Mouse (Mus musculus): ENCODE measurements around the gene Decr2. TPM values are rescaled to one million over a fixed set of nuclear protein-coding genes. Genes with fewer than 3 reads are reported as not detected.

Decr2 gene
- 9.8 and 12.0 TPM in 2 replicates for polyA plus RNA-seq (2012; rRNA removed)

DNA sequence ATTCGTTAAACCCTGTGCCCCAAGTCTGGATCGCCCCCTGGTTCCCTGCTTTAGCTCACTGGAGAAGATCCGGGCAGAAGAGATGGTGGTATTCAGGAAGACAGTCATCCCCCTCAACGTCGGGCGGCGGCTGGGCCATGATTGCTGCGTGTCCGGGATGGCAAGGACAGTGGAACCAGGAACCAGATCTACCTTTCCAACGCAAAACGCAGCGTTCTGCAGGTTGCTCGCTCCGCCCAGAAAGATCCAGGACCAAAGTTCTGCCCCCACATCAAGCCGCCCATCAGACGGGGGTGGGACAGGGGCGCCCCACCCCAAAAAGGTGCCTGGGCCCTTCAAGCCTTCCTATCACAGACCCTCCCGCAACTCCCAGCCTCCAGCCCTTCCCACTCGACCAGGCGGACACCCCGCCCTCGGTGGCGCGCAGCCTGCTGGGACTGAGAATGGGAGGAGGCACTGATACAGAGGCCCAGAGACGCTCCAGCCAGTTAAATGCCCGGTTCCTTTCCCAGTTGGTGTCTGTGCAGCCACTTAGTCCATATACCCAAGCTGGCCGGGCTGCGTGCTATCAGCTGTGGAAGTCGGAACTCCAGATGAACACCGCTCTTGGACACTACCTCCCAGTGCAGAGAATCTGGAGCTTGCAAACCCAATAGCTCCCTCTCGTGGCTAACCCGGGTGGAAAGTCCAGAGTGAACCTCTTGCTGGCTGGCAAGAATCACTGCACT, at the start of gene Decr2:
Gene Decr2 (minus strand): TSS at position 433 of the 728 bp plus-strand sequence.
- Histone ChIP-seq H3K4me3 (ENCODE audit: control insufficient read depth, low read depth, low read length) (peak within 1 kb of the TSS; percentile 73), H3K4me1 (ENCODE audit: control insufficient read depth, insufficient read depth, low read length) (peaks cover 4% of the 10 kb centered on the region), H3K36me3 (ENCODE audit: control insufficient read depth, insufficient read depth, low read length) (no peaks in the 10 kb centered on the region), H3K27me3 (ENCODE audit: control insufficient read depth, insufficient read depth, low read length) (no peaks in the 10 kb centered on the region), H3K27ac (ENCODE audit: control insufficient read depth, insufficient read depth, low read depth, low read length) (peak within 1 kb of the TSS; percentile 51)
- TF ChIP-seq POLR2A (IDR thresholded peaks at IDR 0.05; ENCODE audit: control insufficient read depth, low read depth, low read length) (peak; percentile 41; the same call in 1 of the 2 replicates), CTCF (IDR thresholded peaks at IDR 0.05; ENCODE audit: control insufficient read depth, insufficient read depth, insufficient replicate concordance, low read depth, low read length) (peak; percentile 57; the same call in 1 of the 2 replicates)

DNA sequence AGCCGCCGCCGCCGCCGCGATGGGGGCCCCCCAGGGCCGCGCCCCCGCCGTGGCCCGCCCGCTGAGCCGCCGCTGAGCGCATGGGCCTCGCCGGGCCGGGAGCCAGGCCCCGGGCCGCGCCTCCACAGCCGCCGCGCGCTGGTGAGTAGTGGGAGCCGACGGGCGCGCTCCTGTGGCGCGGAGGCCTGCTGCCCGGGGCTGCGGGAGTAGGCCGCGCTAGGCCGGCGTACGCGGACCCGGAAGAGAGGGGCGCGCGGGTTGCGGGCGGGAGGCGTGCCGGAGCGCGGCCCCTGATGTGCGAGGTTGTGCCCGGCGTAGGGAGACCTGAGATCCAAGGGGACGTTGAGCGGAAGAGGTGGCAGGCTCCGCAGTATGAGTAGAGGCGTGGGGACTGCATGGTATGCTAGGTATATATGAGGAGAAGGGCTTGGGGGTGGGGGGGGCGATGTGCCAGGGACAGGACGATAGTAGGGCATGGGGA, 48.8 kb upstream of the Decr2 start:
- no peaks in the 10 kb centered on the region; the same call in 1 of the 2 replicates for H3K36me3 ChIP-seq (ENCODE audit: control insufficient read depth, insufficient read depth, low read length)
- no peaks in the 10 kb centered on the region for H3K27me3 ChIP-seq (ENCODE audit: control insufficient read depth, insufficient read depth, low read length)
- TF ChIP-seq POLR2A (IDR thresholded peaks at IDR 0.05; ENCODE audit: control insufficient read depth, low read depth, low read length) = no peak
- no peak for TF ChIP-seq CTCF (IDR thresholded peaks at IDR 0.05; ENCODE audit: control insufficient read depth, insufficient read depth, insufficient replicate concordance, low read depth, low read length)
- H3K27ac ChIP-seq (ENCODE audit: control insufficient read depth, insufficient read depth, low read depth, low read length) = peak overlapping the region; percentile 86
- peaks cover 8% of the 10 kb centered on the region for H3K4me1 ChIP-seq (ENCODE audit: control insufficient read depth, insufficient read depth, low read length)
- H3K4me3 ChIP-seq (ENCODE audit: control insufficient read depth, low read depth, low read length) = peak overlapping the region; percentile 98

DNA sequence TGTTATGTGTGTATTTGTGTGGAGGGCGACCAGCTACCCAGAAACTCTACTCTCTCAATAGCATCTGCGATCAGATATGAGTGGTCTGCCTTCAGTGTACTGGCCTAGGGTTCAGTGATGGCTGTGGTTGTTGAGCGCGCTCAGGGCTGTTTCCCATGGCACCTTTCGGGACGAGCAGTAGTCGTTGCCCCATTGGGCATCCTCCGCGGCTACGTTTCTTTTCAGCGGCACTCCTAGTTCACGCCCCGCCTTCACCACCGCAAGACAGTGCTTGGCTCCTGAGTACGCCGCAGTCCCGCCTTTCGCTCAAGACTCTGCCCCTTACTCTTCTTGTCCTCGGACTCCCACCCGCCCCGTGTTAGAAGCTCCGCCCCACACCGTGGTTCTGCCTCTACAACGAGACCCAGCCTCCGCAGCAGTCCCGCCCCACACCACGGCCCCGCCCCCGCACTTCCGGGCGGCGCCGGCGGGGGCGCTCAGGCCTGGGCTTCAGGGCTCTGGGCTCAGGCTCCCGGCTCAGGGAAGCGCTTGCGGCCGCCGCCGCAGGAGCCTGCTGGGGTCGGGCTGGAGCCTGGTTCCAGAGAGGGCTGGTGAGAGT, 48.2 kb upstream of the Decr2 start, which contains the start of gene Axin1:
Gene Axin1 (plus strand): TSS at position 450 of the 598 bp plus-strand sequence.
- no peaks in the 10 kb centered on the region for H3K27me3 ChIP-seq (ENCODE audit: control insufficient read depth, insufficient read depth, low read length)
- peak within 1 kb of the TSS; percentile 86 for H3K27ac ChIP-seq (ENCODE audit: control insufficient read depth, insufficient read depth, low read depth, low read length)
- TF ChIP-seq CTCF (IDR thresholded peaks at IDR 0.05; ENCODE audit: control insufficient read depth, insufficient read depth, insufficient replicate concordance, low read depth, low read length) (0 out of 2 replicates have a peak, but pooled peaks have one; percentile 9), POLR2A (IDR thresholded peaks at IDR 0.05; ENCODE audit: control insufficient read depth, low read depth, low read length) (peak; percentile 66)

DNA sequence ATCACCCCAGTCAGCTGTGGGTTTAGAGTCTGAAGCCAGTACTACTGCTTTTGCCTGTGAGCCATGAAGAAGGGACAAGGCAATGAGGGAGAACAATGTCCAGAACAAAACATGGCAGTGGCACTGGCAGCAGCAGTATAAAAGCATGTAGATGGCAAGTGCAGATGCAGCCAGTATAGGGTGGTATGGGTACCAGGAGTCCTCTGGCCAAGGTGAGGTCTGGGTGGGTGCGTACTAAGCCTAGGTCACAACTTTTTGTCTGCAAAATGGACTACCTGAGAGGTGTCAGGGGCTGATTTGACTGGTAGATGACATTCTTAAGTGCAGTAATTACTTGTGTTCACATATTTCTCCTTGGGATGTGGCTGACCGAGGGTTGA, 47.6 kb upstream of the Decr2 start:
- H3K36me3 ChIP-seq (ENCODE audit: control insufficient read depth, insufficient read depth, low read length) = no peaks in the 10 kb centered on the region
- H3K4me3 ChIP-seq (ENCODE audit: control insufficient read depth, low read depth, low read length) = peak overlapping the region; percentile 98
- H3K4me1 ChIP-seq (ENCODE audit: control insufficient read depth, insufficient read depth, low read length) = peaks cover 8% of the 10 kb centered on the region
- TF ChIP-seq POLR2A (IDR thresholded peaks at IDR 0.05; ENCODE audit: control insufficient read depth, low read depth, low read length) (no peak), CTCF (IDR thresholded peaks at IDR 0.05; ENCODE audit: control insufficient read depth, insufficient read depth, insufficient replicate concordance, low read depth, low read length) (no peak)
- H3K27me3 ChIP-seq (ENCODE audit: control insufficient read depth, insufficient read depth, low read length) = no peaks in the 10 kb centered on the region
- peak overlapping the region; percentile 83 for H3K27ac ChIP-seq (ENCODE audit: control insufficient read depth, insufficient read depth, low read depth, low read length)

More for the DNA sequence above, 48.2 kb upstream of the Decr2 start, which contains the start of gene Axin1:
- peak within 1 kb of the TSS; percentile 98 for H3K4me3 ChIP-seq (ENCODE audit: control insufficient read depth, low read depth, low read length)
- H3K4me1 ChIP-seq (ENCODE audit: control insufficient read depth, insufficient read depth, low read length) = peaks cover 8% of the 10 kb centered on the region
- no peaks in the 10 kb centered on the region; the same call in 1 of the 2 replicates for H3K36me3 ChIP-seq (ENCODE audit: control insufficient read depth, insufficient read depth, low read length)

DNA sequence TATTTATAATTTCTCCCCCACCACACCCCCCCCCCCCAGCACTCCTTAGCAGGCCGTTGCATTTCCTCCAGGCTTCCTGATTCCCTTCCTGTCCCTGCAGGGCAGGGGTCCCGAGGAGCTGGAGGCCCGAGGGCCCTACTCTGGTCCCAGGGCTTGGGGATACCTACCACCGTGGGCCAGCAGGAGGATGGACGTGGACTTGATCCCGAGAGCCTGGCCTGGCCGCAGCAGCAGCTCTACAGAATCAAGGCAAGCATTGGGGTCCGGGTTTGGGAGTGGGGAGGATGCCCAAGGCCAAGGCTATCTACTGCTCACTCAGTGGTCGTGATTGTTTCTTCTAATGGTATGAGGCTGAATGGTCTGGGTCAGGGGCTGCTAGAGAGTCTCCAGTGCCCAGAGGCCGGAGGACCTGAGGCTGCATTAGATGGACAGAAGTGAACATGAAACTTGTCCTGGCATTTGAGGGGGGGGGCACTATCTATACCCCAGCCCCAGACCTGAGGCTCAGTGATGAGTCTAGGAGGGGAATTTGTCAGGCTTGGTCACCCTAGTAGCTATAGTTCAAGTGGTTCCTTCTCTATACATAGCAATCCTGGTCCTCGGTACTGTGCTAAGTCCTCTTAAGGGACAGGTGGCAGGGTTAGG, 47.1 kb upstream of the Decr2 start:
- TF ChIP-seq POLR2A (IDR thresholded peaks at IDR 0.05; ENCODE audit: control insufficient read depth, low read depth, low read length) = no peak
- no peak for TF ChIP-seq CTCF (IDR thresholded peaks at IDR 0.05; ENCODE audit: control insufficient read depth, insufficient read depth, insufficient replicate concordance, low read depth, low read length)
- Histone ChIP-seq H3K27ac (ENCODE audit: control insufficient read depth, insufficient read depth, low read depth, low read length) (no peak overlapping the region), H3K4me3 (ENCODE audit: control insufficient read depth, low read depth, low read length) (no peak overlapping the region), H3K27me3 (ENCODE audit: control insufficient read depth, insufficient read depth, low read length) (no peaks in the 10 kb centered on the region), H3K4me1 (ENCODE audit: control insufficient read depth, insufficient read depth, low read length) (peaks cover 8% of the 10 kb centered on the region), H3K36me3 (ENCODE audit: control insufficient read depth, insufficient read depth, low read length) (no peaks in the 10 kb centered on the region)

DNA sequence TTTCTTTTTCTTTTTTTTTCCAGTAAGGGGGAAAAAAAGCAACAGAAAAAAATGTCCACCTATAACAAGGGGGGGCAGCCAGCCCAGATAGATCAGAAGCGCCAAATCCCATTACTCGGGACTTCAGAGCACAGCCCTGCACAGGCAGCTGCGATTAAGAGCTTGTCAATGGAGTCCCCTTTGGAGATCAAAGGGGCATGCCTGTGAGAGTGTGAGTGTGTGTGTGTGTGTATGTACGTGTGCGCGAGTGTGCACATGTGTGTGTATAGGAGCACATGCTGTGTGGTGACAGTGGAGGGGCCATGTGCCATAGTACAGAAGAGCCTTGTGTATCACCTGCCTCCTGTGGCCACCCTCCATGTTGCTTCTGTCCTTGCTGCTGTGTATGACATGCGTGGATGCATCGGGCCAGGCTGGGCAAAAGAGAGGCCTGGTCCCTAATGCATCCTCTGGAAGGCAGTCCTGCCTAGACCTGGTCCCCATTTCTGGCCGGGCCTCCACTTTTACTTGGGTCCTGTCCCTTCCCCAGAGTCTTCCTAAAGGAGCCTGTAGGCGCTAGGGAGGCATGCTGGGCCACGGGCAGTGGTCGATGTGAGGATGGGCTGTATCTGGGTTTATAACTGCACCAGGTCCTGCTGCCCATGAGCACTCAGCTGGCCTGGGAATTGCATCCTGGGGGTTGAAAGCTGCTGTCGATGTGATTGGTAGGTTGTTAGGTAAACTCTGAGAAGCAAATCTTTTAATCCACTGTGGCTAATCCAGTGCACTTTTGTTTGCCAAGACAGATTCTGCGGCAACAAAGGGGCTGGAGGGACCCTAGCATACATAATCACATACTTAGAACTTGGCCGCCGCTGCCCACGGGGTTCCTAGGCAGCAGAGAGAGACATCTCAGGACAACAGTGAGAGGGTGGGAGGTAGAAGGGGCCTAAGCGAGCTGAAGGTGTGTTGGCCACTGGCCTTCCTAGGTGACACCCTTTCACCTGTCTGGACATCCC, 42.0 kb upstream of the Decr2 start:
- Histone ChIP-seq H3K27ac (ENCODE audit: control insufficient read depth, insufficient read depth, low read depth, low read length) (no peak overlapping the region), H3K36me3 (ENCODE audit: control insufficient read depth, insufficient read depth, low read length) (no peaks in the 10 kb centered on the region), H3K4me3 (ENCODE audit: control insufficient read depth, low read depth, low read length) (no peak overlapping the region), H3K27me3 (ENCODE audit: control insufficient read depth, insufficient read depth, low read length) (no peaks in the 10 kb centered on the region), H3K4me1 (ENCODE audit: control insufficient read depth, insufficient read depth, low read length) (peaks cover 5% of the 10 kb centered on the region)
- no peak for TF ChIP-seq CTCF (IDR thresholded peaks at IDR 0.05; ENCODE audit: control insufficient read depth, insufficient read depth, insufficient replicate concordance, low read depth, low read length)
- TF ChIP-seq POLR2A (IDR thresholded peaks at IDR 0.05; ENCODE audit: control insufficient read depth, low read depth, low read length) = no peak

Measured in testis, adult 2 months (tissue).